Mouse (Mus musculus) thymus, postnatal 14 days (tissue): Measurements from ENCODE around the gene Tmem98.

Source experiments
- DNase-seq: peaks from one replicate; pipeline ENCODE4 v3.0.0; 2021

Tmem98 gene

GRCm38 (mm10) chr11:80809993-80810821, at the start of gene Tmem98:
Gene Tmem98 (plus strand): TSS chr11:80810175.
- no peak for DNase-seq

DNA sequence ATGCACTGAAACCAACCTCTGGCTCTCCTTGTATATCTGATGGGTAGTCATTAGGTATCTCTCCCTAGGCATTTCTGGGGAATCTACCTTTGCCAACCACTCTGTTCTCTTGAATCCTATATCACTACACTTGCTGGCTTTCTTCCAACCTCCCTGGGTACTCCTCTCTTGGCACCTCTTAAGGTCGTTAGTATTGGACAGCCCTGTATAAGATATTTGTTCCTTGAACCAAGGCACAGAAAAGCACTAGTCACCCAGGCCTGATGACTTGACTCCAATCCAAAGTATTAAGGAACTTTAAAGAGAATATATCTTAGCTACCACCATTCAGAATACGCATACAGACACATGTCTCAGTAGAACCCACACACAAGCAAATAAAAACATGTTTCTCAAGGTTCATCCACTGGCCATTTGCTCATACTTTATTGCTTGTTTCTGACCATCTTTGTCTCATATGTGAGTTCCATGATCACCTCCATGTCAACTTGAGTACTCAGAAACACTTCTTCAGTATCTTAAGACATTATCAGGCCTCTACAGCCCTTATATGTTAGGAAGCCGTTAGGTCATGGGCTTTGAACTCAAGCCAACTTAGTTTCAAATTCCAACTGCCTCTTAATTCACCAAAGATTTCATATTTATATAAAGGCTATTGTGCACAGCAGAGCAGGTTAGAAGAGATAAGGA, 48.5 kb upstream of the Tmem98 start:
- DNase-seq: no peak

GRCm38 (mm10) chr11:80762066-80762465, 47.9 kb upstream of the Tmem98 start:
- no peak for DNase-seq

DNA sequence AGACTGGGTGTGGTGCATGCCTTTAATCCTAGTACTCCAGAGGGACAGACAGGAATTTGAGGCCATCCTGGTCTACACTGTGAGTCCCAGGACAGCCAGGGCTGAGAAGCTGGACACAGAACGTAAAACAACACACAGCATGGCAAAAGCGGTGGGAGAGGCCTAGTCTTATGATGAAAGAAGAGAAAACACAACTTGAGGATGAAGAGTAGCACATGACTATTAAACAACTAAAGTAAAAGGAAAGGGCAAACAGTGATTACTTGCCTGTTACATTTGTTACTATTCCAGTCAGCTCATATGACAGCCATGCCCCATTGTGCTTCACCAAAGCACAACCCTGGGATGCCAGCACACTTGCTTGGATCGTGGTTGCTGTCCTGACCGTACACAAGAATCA, 43.9 kb upstream of the Tmem98 start:
- DNase-seq: no peak

GRCm38 (mm10) chr11:80766472-80767319, 43.3 kb upstream of the Tmem98 start:
- no peak for DNase-seq

DNA sequence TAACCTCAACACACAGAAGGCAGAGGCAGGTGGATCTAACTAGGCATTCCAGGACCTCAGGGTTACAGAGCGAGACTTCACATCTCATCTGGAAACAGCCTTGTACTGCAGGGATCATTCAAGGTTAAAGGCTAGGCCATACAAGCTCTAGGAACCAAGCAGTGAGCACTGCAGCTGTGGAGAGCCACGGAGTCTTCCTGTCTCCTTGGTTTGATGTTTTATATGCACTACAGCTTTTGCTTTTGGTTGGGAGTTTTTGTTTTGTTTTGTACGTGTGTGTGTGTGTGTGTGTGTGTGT, 42.7 kb upstream of the Tmem98 start:
- DNase-seq: no peak

DNA sequence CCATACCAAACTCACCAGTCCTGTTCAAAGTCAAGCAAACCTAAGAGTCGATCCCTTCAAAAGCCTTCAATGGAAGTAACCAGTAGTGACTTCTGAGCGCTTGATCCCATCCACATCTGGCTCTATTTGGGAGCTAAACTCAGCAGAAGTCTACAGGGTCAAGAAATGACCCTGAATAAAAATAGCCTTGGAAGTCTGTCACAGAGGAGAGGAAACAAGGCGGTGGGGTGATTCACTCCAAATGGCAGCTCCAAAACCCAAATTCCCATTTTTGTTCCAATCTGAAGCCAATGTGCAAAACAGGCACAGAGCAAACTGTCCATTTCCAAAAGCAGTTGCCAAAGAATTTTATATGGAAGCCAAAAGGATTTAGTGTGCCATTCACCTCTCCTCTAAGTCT, 38.8 kb upstream of the Tmem98 start:
- DNase-seq: no peak

GRCm38 (mm10) chr11:80771596-80772250, 38.3 kb upstream of the Tmem98 start:
- no peak for DNase-seq

GRCm38 (mm10) chr11:80772595-80773210, 37.3 kb upstream of the Tmem98 start:
- DNase-seq: no peak

- DNase-seq: no peak
Observed at GRCm38 (mm10) chr11:80775535-80775934, 34.4 kb upstream of the Tmem98 start.

DNA sequence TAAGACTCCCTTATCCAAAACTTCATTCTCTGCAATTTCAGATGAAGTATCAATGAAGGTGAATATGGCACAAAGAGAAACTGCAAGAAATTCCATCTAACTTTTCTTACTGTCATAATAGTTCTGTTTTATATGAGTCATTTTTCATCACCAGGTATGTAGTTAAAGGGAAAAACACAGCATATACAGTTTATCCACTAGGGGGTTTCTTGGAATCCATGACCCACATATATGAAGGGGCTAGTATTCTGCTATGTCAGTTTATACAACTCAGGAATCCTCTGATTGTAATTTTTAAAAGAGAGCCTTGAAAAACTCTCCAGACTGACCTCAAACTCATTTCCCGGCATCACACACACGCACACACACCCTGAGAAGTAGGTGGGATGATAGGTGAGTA, 32.3 kb upstream of the Tmem98 start:
- DNase-seq: no peak

DNA sequence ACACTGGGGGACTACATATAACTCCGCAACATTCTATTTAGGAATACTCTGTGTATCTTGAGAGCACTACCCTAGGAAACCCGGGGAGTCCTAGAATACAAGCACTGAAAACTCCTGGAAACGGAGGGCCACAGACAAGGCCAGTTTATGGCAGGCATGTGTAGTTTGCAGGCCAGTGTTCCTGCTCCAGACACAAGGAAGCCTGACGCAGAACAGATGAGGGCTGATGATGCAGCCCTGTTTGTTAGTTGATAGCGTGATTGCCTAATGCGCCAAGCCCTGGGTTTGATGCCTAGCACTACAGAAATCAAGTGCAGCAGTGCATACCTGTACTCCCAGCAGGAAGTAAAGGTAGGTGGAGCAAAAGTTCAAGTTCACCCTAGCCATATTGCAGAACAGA, 31.8 kb upstream of the Tmem98 start:
- DNase-seq: no peak

DNA sequence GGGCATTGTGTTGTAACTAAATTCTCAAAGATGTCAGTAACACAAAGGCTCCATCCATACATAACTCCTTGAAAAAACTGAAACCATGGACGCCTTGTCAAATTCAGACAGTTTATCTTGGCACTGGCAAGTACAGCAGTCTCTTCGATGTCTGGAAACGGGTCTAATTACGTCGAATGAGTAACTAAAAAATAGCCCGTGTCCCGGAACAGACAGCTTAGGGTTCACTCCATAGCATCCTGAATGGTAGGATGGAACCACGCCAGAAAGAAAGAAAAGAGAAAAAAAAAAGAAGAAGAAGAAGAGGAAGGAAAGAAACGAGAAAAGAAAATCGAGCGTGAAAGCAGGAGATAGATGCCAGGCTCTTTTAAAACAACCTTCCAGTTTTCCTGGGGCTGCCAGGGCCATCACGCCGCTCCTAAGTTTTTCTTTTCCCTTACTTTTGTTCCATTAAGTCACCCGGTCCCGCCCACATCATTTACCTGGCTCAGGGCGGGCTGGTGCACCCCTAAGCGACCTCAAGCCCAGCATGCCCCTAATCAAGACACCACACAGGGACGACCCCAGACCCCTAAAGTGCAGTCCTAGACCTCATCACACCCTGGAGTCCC, 31.0 kb upstream of the Tmem98 start:
- no peak for DNase-seq

DNA sequence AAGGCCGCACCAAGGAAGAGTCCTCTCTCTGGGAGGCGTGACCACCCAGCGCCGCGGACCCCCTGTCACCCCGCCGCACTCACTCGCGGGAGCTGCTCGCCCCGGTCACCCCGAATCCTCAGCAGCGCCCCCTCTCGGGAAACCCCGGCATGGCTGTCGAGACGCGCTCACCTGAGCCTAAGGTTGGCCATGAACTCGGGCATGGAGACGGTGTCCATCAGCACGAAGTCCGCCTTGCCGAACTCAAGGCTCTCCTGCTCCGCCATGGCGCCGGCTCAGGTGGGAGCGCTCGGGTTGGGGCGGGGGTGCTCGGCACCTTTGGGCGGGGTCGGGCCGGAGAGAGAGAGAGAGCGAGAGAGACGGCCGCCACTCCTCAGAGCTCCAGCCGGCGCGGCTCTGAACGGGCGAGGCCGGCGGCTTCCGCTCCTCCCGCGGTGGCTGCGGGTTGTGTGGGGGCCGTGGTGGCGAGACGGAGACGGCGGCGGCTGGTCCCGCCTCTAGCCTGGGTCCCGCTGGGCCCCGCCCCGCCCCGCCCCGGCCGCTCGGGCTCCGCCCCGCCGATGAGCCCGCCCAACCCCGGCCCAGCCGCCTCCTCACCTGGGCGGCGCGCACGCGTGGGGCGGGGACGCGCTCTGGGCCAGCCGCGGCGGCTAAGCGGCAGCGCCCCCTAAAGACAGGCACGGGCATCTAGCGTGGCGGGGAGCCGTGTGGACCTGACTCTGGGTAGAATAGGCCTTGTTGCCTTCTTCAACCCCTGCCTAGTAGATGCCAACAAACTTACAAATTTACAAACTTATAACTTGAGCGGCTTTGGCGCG, 30.2 kb upstream of the Tmem98 start, which contains the start of gene Myo1d:
Gene Myo1d, minus strand, starts transcription at position 499 of the 818 bp plus-strand sequence.
- peak; percentile 87 for DNase-seq

GRCm38 (mm10) chr11:80781535-80781934, 28.4 kb upstream of the Tmem98 start:
- no peak for DNase-seq

- DNase-seq: no peak
Observed at GRCm38 (mm10) chr11:80783460-80783859, 26.5 kb upstream of the Tmem98 start.

DNA sequence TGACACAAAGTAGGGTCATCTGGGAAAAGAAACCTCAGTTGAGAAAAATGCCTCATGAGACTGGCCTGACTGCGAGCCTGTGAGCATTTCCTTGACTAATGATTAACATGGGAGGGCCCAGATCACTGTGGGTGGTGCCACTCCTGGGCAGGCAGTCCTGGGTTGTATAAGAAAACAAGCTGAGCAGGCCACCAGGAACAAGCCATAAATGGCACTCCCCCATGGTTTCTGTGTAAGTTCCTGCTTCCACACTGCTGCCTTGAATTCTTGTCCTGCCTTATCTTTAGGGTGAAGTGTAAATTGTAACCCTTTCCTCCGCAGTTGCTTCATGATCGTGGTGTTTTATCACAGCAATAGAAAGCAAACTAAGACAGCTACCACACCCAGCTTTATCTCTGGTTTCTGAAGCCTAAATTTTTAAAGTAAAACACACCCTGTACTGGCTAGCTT, 25.7 kb upstream of the Tmem98 start:
- no peak for DNase-seq

- DNase-seq: no peak
Observed at GRCm38 (mm10) chr11:80785672-80786071, 24.3 kb upstream of the Tmem98 start.

DNA sequence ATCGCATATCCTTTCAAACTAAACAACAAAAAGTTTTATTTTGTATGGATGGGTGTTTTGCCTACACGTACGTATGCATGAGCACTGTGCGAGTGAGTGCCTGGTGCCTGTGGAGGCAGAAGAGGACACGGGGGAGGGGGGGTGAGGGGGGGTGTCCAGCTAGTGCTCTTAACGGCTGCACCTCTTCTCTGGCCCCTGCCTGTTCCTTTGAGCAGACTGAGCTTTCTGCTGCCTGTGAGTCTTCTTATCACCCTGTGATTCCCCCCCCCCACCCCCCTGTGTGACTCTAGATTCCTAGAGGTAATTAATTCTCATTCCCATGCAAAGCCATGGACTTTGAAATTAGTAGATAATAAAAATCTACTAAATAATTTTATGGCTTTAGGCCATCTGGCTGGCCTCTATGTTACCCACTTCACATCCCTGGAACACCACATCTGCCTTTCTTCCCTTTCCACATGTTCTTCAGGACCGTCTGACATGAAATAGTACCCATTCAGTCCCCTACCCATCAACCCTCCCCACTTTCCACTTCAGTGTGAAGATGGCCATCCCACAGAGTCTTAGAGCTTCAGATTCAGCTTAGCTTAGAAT, 20.2 kb upstream of the Tmem98 start:
- no peak for DNase-seq

DNA sequence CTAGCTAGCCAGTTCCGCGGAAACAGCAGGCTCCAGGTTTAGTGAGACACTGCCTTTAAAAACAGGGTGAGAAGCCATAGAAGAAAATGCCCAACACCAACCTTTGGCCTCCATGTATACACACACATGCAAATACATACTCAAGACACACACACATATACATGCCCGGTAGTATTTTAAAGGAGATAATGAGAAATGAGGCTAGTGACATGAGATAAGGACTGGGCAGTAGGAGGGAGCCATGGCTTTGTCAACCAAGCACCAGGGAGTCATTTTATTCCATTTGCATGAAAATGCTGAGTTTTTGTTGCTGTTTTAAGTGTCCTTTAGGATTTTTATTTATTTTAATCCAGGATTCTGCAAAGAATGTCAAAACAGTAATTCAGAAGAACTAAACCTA, 19.6 kb upstream of the Tmem98 start:
- no peak for DNase-seq
